Mouse (Mus musculus): ENCODE results near the gene Iqcn. TPM values are rescaled to one million over a fixed set of nuclear protein-coding genes. Genes with fewer than 3 reads are reported as not detected.

Iqcn gene
- total and polyA plus RNA-seq, 2 experiments from 2014 or later: not detected

DNA sequence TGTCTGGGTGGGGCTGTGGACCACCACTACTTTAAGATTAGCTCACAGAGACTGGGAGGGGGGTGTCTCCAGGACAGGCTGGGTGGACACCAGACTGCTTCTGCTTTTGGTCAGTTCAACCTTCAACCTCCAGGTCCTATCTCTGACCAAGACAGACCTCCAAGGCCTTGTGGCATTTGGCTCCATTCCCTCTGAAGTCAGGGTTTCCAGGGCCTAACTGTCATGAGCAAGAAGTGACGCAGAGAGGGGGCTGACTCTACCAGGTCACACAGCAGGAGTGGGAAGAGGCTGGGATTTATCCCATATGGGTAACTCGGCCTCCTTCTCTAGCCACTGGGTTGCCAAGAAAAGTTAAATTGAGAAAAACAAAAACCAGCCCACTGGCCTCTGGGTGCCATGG, 45.5 kb upstream of the Iqcn start:
- no peak for ATAC-seq (ENCODE audit: insufficient read depth, low read depth)
- H3K4me1 ChIP-seq (ENCODE audit: control insufficient read depth, insufficient read depth): peaks cover 17% of the 10 kb centered on the region; the same call in 1 of the 2 replicates
- H3K27me3 ChIP-seq (ENCODE audit: control insufficient read depth, insufficient read depth, low read length): no peaks in the 10 kb centered on the region
- H3K27ac ChIP-seq (ENCODE audit: low read depth): no peak overlapping the region
- DNase-seq (ENCODE audit: low spot score): no peak
- H3K9ac ChIP-seq (replicated peaks; ENCODE audit: low read depth, low read length): no peak overlapping the region; the same call in 1 of the 2 replicates
- H3K36me3 ChIP-seq (replicated peaks; ENCODE audit: control insufficient read depth, insufficient read depth, low read length): peaks cover 37% of the 10 kb centered on the region
- H3K9me3 ChIP-seq (replicated peaks; ENCODE audit: control insufficient read depth, low read length): no peaks in the 10 kb centered on the region
- peak overlapping the region; percentile 73 for H3K4me2 ChIP-seq (ENCODE audit: low read depth, low read length)
- TF ChIP-seq CTCF (IDR thresholded peaks at IDR 0.05; ENCODE audit: low read depth): no peak
- no peak for TF ChIP-seq EP300 (IDR thresholded peaks at IDR 0.05; ENCODE audit: low read depth)
- 80% methylated on average over 2 of the region's 2 CpGs for whole genome bisulfite sequencing
- H3K4me3 ChIP-seq (ENCODE audit: low read depth, low read length): no peak overlapping the region

GRCm38 (mm10) chr8:70658897-70659603, 44.2 kb upstream of the Iqcn start:
- Histone ChIP-seq H3K36me3 (replicated peaks; ENCODE audit: control insufficient read depth, insufficient read depth, low read length) (peaks cover 34% of the 10 kb centered on the region), H3K27me3 (ENCODE audit: control insufficient read depth, insufficient read depth, low read length) (no peaks in the 10 kb centered on the region), H3K9ac (replicated peaks; ENCODE audit: low read depth, low read length) (peak overlapping the region; percentile 71), H3K4me2 (ENCODE audit: low read depth, low read length) (peak overlapping the region; percentile 73), H3K4me1 (ENCODE audit: control insufficient read depth, insufficient read depth) (peaks cover 17% of the 10 kb centered on the region; the same call in 1 of the 2 replicates), H3K4me3 (ENCODE audit: low read depth, low read length) (peak overlapping the region; percentile 74), H3K27ac (ENCODE audit: low read depth) (peak overlapping the region; percentile 88), H3K9me3 (replicated peaks; ENCODE audit: control insufficient read depth, low read length) (no peaks in the 10 kb centered on the region)
- under 1% methylated on average over 31 of the region's 31 CpGs for WGBS
- DNase-seq (ENCODE audit: low spot score): peak; percentile 45
- ATAC-seq (ENCODE audit: insufficient read depth, low read depth): peak; percentile 43
- TF ChIP-seq CTCF (IDR thresholded peaks at IDR 0.05; ENCODE audit: low read depth) (no peak), EP300 (IDR thresholded peaks at IDR 0.05; ENCODE audit: low read depth) (no peak)

DNA sequence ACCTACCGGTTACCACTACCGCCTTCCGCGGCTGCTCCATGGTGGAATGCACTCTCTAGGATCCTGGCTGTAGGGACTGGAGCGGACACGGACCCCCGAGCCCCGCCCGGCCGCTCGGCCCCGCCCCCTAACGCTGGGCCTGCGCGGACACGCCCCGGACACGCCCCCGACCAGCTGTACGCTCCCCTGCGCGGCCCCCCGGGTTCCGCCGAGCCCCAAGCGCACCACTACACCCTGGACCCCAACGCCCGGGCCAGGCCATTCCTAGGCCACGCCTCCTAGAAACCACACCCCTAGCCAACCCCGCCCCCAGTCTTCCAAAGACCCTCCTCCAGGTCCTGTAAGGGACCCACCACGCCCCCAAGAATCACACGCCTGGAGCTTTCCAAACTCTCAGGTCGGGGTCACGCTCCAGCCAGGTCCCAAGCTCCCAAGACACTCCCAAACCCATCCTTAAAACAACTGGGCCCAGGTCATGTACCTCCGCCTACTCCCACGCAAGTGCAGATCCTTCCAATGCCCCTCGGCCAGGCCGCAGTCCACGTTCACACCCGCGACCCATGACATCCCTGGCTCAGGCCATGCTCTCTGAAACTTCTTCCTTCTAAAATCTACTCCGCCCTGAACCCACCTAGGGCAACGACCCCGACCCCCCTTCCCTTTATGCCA, 43.5 kb upstream of the Iqcn start:
- H3K4me2 ChIP-seq (ENCODE audit: low read depth, low read length): peak overlapping the region; percentile 73
- H3K36me3 ChIP-seq (replicated peaks; ENCODE audit: control insufficient read depth, insufficient read depth, low read length): peaks cover 27% of the 10 kb centered on the region
- under 1% methylated on average over 26 of the region's 44 CpGs for WGBS
- peaks cover 17% of the 10 kb centered on the region; the same call in 1 of the 2 replicates for H3K4me1 ChIP-seq (ENCODE audit: control insufficient read depth, insufficient read depth)
- peak overlapping the region; percentile 74 for H3K4me3 ChIP-seq (ENCODE audit: low read depth, low read length)
- no peaks in the 10 kb centered on the region for H3K9me3 ChIP-seq (replicated peaks; ENCODE audit: control insufficient read depth, low read length)
- H3K27me3 ChIP-seq (ENCODE audit: control insufficient read depth, insufficient read depth, low read length): no peaks in the 10 kb centered on the region
- ATAC-seq (ENCODE audit: insufficient read depth, low read depth) (peak; percentile 97), DNase-seq (ENCODE audit: low spot score) (peak; percentile 91)
- TF ChIP-seq EP300 (IDR thresholded peaks at IDR 0.05; ENCODE audit: low read depth): no peak
- TF ChIP-seq CTCF (IDR thresholded peaks at IDR 0.05; ENCODE audit: low read depth): no peak
- H3K9ac ChIP-seq (replicated peaks; ENCODE audit: low read depth, low read length): peak overlapping the region; percentile 71
- H3K27ac ChIP-seq (ENCODE audit: low read depth): peak overlapping the region; percentile 88

GRCm38 (mm10) chr8:70660273-70660725, 43.0 kb upstream of the Iqcn start, which contains the start of gene Pgpep1:
Gene Pgpep1 (minus strand): TSS chr8:70660388.
- Histone ChIP-seq H3K36me3 (replicated peaks; ENCODE audit: control insufficient read depth, insufficient read depth, low read length) (peaks cover 21% of the 10 kb centered on the region), H3K27me3 (ENCODE audit: control insufficient read depth, insufficient read depth, low read length) (no peaks in the 10 kb centered on the region), H3K9ac (replicated peaks; ENCODE audit: low read depth, low read length) (peak within 1 kb of the TSS; percentile 71), H3K4me2 (ENCODE audit: low read depth, low read length) (peak within 1 kb of the TSS; percentile 73), H3K4me1 (ENCODE audit: control insufficient read depth, insufficient read depth) (peaks cover 17% of the 10 kb centered on the region; the same call in 1 of the 2 replicates), H3K9me3 (replicated peaks; ENCODE audit: control insufficient read depth, low read length) (no peaks in the 10 kb centered on the region), H3K4me3 (ENCODE audit: low read depth, low read length) (peak within 1 kb of the TSS; percentile 74), H3K27ac (ENCODE audit: low read depth) (peak within 1 kb of the TSS; percentile 88)
- TF ChIP-seq EP300 (IDR thresholded peaks at IDR 0.05; ENCODE audit: low read depth) (no peak), CTCF (IDR thresholded peaks at IDR 0.05; ENCODE audit: low read depth) (no peak)
- ATAC-seq (ENCODE audit: insufficient read depth, low read depth) (peak; percentile 11; the same call in 1 of the 2 replicates), DNase-seq (ENCODE audit: low spot score) (no peak)
- 7% methylated on average over 14 of the region's 14 CpGs for WGBS

DNA sequence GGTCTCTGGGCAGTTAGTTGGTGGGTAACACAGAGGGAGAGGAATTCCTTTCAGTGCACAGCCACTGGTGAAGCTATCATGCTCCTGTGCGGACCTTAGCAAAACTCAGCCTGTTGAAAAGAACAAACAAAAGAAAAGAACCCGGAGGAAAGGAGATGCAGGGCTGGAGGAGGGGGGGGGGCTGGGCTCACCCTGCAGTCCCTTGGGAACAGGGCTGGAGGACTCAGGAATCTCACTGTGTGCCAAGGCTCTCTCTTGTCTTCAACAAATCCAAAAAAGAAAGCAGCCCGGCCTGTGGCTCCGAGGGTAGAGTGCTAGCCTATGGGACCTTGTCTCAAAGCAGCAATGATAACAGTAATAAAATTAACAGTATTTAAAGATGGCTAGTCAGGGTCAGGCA, 39.6 kb upstream of the Iqcn start:
- 44% methylated on average over 4 of the region's 4 CpGs for WGBS
- Histone ChIP-seq H3K36me3 (replicated peaks; ENCODE audit: control insufficient read depth, insufficient read depth, low read length) (no peaks in the 10 kb centered on the region), H3K9me3 (replicated peaks; ENCODE audit: control insufficient read depth, low read length) (no peaks in the 10 kb centered on the region), H3K4me1 (ENCODE audit: control insufficient read depth, insufficient read depth) (0 out of 2 replicates have a peak, but pooled peaks cover 3% of the 10 kb centered on the region), H3K9ac (replicated peaks; ENCODE audit: low read depth, low read length) (no peak overlapping the region), H3K27me3 (ENCODE audit: control insufficient read depth, insufficient read depth, low read length) (no peaks in the 10 kb centered on the region), H3K27ac (ENCODE audit: low read depth) (no peak overlapping the region), H3K4me2 (ENCODE audit: low read depth, low read length) (no peak overlapping the region), H3K4me3 (ENCODE audit: low read depth, low read length) (no peak overlapping the region)
- DNase-seq (ENCODE audit: low spot score): no peak
- TF ChIP-seq EP300 (IDR thresholded peaks at IDR 0.05; ENCODE audit: low read depth): no peak
- no peak for TF ChIP-seq CTCF (IDR thresholded peaks at IDR 0.05; ENCODE audit: low read depth)
- no peak for ATAC-seq (ENCODE audit: insufficient read depth, low read depth)
